Mouse (Mus musculus): ENCODE measurements around the gene Timeless.

DNA sequence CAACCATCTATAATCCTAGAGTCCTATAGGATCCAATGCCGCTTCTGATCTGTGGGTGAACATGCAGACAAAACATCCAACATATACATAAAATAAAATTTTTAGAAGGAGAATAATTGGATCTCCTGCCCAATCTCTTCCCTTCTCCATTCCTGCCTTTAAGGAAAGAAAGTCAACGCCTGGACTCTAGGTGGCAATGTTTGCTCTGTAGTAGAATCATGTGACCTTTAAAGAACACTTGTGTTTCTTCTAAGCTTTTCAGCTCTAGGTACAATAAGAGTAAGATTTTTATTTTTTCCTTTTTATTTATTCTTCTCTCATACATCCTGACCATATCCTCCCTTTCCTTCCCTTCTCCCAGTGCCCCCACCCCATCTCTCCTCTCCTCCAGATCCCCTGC lies 40.0 kb downstream of the Timeless start:
- TF ChIP-seq POLR2A (IDR thresholded peaks at IDR 0.05; ENCODE audit: low read depth, low read length): no peak
- no peak for TF ChIP-seq CTCF (IDR thresholded peaks at IDR 0.05; ENCODE audit: extremely low read depth, insufficient read depth, insufficient read length, insufficient replicate concordance)
